Mouse (Mus musculus) small intestine, adult 2 months (tissue): Measurements from ENCODE around the gene Poln. TPM values are rescaled to one million over a fixed set of nuclear protein-coding genes. Genes with fewer than 3 reads are reported as not detected.

ENCODE experiments used
- H3K27ac ChIP-seq: fragments of 200-500 bp; 2 replicates; pipeline ENCODE4 v1.5.1; 2012; ENCODE audit warnings: low read depth, low read length, control low read depth, inconsistent platforms; ENCODE audit not compliant: insufficient read depth
- H3K27me3 ChIP-seq: fragments of 200-500 bp; 2 replicates; pipeline ENCODE4 v1.6.1; 2012; ENCODE audit warnings: mild to moderate bottlenecking, moderate library complexity, low read length, inconsistent platforms; ENCODE audit not compliant: control insufficient read depth, insufficient read depth
- H3K36me3 ChIP-seq: fragments of 200-500 bp; 2 replicates; pipeline ENCODE4 v1.6.1; 2012; ENCODE audit warnings: mild to moderate bottlenecking, low read length, control low read depth, inconsistent platforms; ENCODE audit not compliant: control insufficient read depth, insufficient read depth
- H3K4me1 ChIP-seq: fragments of 200-500 bp; 2 replicates; pipeline ENCODE4 v1.6.1; 2012; ENCODE audit warnings: low read length, inconsistent platforms, mixed read lengths; ENCODE audit not compliant: control insufficient read depth, insufficient read depth, insufficient read length
- H3K4me3 ChIP-seq: fragments of 200-500 bp; 2 replicates; pipeline ENCODE4 v1.5.1; 2012; ENCODE audit warnings: low read depth, mild to moderate bottlenecking, control low read depth, inconsistent platforms, low read length, moderate library complexity
- CTCF ChIP-seq: fragments of 200-500 bp; IDR thresholded peaks from 2 replicates; pipeline ENCODE4 v1.5.1; 2012; ENCODE audit warnings: low read depth, mild to moderate bottlenecking, control low read depth, inconsistent platforms, low read length, moderate library complexity, mixed read lengths; ENCODE audit not compliant: insufficient replicate concordance, insufficient read length; ENCODE audit errors: extremely low read depth
- POLR2A ChIP-seq: fragments of 200-500 bp; IDR thresholded peaks from 2 replicates; pipeline ENCODE4 v1.6.1; 2012; ENCODE audit warnings: low read depth, mild to moderate bottlenecking, control low read depth, inconsistent platforms, low read length, moderate library complexity
- WGBS: fragments of 180-500 bp; shearing (Covaris S2); methylation state at CpG from one replicate; pipeline ENCODE4 v1.1.7; 2018; 5-methylcytosine and 5-hydroxymethylcytosine counted together
- polyA plus RNA-seq: library from polyadenylated mRNA; depleted of rRNA; stranded (reverse); fragments of >200 nt; gene quantifications from 2 replicates; pipeline ENCODE4 v1.2.3, GENCODE M21; 2012

The Poln gene
- polyA plus RNA-seq, 1 experiment = not detected

DNA sequence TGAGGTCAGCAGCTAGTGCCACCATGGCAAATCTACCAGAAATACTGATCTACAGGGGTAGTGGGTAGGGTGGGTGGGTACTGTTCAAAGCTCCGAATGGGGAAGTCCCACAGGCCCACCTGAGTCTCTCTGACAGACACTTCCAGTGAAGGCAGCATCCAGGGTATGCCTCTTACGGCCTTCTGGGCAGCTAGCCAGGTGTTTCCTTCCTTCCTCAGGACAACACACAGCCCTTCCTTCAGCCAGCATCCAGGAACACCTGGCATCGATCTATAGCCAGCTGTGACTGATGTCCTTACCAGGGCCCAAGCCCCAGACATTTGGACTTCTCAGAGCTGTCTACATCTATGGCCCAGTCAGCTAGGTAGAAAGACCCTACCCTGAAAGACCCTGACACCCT is 13.2 kb upstream of the Poln start:
- peaks cover 18% of the 10 kb centered on the region for H3K36me3 ChIP-seq
- no peak overlapping the region for H3K4me3 ChIP-seq
- 0 out of 2 replicates have a peak overlapping the region, but pooled peaks have one; percentile 4 for H3K27ac ChIP-seq
- H3K27me3 ChIP-seq = no peaks in the 10 kb centered on the region
- no peak for TF ChIP-seq CTCF
- TF ChIP-seq POLR2A = no peak
- peaks cover 17% of the 10 kb centered on the region for H3K4me1 ChIP-seq
- WGBS = 57% methylated on average over 3 of the region's 3 CpGs

DNA sequence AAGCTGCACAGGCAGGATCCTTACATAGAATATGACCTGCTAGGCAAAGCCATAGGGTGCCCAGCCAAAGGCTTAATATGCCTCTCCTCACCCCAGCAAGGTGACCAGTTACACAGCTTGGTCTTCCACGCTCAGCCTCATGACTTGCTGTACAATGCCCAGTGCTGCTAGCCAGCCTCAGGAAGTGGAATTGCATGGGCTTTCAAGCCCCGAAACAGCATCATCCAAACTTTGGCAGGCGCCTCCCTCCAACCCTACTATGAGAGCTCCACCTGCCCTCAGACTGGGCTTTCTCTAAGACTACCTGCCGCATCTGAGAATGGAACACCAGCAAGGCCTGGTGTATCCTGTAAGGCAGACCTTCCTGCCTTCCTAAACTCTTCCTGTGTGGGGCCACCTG is 8.6 kb upstream of the Poln start:
- peaks cover 46% of the 10 kb centered on the region for H3K36me3 ChIP-seq
- TF ChIP-seq POLR2A = no peak
- TF ChIP-seq CTCF = no peak
- WGBS = 95% methylated on average over 4 of the region's 4 CpGs

DNA sequence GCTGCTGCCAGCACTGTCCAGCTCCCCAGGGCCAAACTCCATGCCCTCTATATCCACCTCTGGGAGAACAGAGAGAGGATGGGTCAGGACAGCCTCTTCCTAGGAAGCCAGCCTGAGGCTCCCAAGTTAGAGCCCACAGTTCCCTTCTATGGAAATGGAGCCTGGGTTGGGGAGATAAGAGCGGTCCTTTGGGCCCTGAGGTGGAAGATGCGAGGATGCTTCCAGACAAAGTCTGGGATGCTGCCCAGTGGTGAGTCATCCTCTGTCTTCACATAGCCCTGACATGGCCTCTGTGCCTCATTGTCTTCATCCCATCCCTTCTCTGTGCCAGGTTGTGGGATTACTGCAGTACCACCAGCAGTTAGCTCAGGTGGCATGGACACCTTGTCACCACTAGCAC is 7.8 kb upstream of the Poln start:
- WGBS = 87% methylated on average over 2 of the region's 2 CpGs
- peaks cover 3% of the 10 kb centered on the region; the same call in 1 of the 2 replicates for H3K4me1 ChIP-seq
- no peaks in the 10 kb centered on the region for H3K27me3 ChIP-seq
- no peak overlapping the region for H3K4me3 ChIP-seq
- TF ChIP-seq CTCF (no peak), POLR2A (no peak)
- H3K36me3 ChIP-seq = peaks cover 44% of the 10 kb centered on the region
- H3K27ac ChIP-seq = no peak overlapping the region

More for the DNA sequence above, 8.6 kb upstream of the Poln start:
- Histone ChIP-seq H3K27me3 (no peaks in the 10 kb centered on the region), H3K4me1 (peaks cover 3% of the 10 kb centered on the region; the same call in 1 of the 2 replicates), H3K27ac (no peak overlapping the region), H3K4me3 (no peak overlapping the region)

DNA sequence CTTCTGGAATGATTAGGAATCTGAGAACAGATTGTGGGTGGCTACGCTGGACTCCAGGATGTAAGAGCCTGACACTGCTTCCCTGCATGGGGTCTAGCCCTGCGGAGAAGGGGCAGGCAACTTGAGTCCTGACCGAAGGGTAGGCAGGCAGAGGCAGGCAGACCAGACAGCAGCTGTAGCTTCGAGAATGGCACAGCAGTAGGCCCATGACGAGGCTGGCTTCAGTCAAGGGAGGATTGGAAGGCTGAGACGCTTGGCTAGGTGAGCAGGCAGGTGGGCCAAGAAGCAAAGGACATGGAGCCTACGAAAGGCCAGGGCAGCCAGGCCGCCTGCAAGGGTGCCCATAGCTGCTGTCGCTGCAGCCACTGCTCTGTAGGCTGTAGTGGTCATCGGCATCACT is 7.4 kb upstream of the Poln start:
- Histone ChIP-seq H3K27ac (no peak overlapping the region), H3K4me1 (no peaks in the 10 kb centered on the region), H3K4me3 (no peak overlapping the region), H3K27me3 (no peaks in the 10 kb centered on the region), H3K36me3 (peaks cover 44% of the 10 kb centered on the region)
- WGBS = 92% methylated on average over 10 of the region's 10 CpGs
- TF ChIP-seq CTCF (no peak), POLR2A (no peak)

DNA sequence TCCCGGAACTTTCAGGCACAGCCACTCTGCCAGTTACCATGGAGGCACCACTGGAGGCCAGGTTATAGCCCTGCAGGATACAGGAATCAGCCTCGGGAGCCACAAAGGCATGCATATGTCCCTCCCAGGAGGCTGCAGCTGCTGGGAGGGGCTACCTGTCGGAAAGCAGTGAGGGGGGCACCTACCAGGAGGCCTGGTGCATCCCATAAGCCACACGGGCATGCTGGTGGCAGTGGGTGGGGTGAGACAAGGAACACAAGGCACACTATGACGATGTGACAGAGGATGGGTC is 6.1 kb upstream of the Poln start:
- Histone ChIP-seq H3K36me3 (peaks cover 40% of the 10 kb centered on the region), H3K27ac (no peak overlapping the region), H3K27me3 (no peaks in the 10 kb centered on the region), H3K4me1 (no peaks in the 10 kb centered on the region), H3K4me3 (no peak overlapping the region)
- TF ChIP-seq CTCF = no peak
- TF ChIP-seq POLR2A = no peak
- 70% methylated on average over 5 of the region's 5 CpGs for WGBS

DNA sequence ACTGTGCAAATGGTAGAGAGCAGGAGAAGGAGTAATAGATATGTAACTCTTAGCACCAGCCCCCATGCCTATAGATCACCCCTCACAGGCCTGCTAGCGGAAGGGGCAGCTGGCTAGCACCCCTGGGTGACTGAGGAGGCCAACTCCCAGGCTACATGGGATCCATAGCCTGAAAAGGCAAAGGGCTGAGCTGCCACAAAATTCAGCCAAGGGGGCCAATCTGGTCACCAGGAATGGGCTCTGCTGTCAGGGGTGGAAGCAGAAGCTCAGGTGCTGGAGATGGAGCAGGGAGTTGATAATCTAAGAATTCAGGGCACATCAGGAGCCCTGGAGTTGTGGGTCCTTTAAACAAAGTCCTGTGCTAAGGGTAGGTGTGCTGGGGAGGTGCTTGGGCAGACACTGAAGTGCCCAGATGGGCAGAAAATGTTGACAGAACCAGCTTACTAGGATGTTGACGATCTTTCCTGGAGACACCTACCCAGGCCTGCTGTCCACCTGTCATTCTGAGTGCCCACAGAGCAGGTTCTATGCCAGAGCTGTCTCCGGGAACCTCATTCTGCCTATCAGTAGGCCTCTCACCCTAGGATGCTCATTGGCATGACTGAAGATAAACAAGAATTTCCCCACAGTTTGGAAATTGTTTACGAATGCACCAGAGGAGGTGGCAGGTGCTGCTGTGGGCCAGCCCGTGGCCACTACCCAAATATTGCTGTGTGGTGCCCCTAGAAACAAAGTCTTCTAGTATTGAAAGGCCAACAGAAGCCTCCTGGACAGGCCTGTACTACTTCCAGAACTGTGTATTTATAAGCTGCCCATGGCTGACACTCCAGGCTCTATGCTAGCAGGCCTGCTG is 5.5 kb upstream of the Poln start:
- peaks cover 35% of the 10 kb centered on the region for H3K36me3 ChIP-seq
- no peak overlapping the region for H3K27ac ChIP-seq
- no peaks in the 10 kb centered on the region for H3K27me3 ChIP-seq
- no peak overlapping the region for H3K4me3 ChIP-seq
- WGBS = 74% methylated on average over 5 of the region's 5 CpGs
- TF ChIP-seq POLR2A (no peak), CTCF (no peak)
- no peaks in the 10 kb centered on the region for H3K4me1 ChIP-seq

DNA sequence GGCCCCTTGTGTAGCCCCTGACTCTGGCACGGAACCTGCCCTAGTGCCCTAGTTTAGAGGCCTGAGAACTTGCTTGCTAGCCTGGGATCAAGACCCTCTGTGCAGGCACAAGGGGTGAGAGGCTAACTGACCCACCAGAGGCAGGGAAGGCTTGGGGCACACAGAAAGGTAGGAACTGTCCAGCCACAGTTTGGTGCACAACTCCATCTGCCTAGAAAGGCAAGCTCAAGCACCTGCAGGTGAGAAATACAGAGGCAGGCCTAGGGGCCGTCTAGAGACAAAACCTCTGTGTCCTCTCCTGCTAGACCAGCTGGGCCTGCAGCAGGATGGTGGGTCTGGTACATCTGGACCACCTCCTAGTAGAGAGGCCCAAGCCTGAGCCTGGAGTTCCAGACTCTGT is 4.8 kb upstream of the Poln start:
- WGBS = 86% methylated on average over 2 of the region's 2 CpGs
- TF ChIP-seq POLR2A (no peak), CTCF (no peak)
- H3K36me3 ChIP-seq = peaks cover 35% of the 10 kb centered on the region

More for the DNA sequence above, 4.8 kb upstream of the Poln start:
- Histone ChIP-seq H3K27ac (no peak overlapping the region), H3K27me3 (no peaks in the 10 kb centered on the region), H3K4me1 (no peaks in the 10 kb centered on the region), H3K4me3 (no peak overlapping the region)
